Mouse (Mus musculus): ENCODE results near the gene Ncam2. TPM values are rescaled to one million over a fixed set of nuclear protein-coding genes. Genes with fewer than 3 reads are reported as not detected.

Gene Ncam2
- total RNA-seq, 2 experiments from 2014 or later = 48.1 to 52.9 TPM

DNA sequence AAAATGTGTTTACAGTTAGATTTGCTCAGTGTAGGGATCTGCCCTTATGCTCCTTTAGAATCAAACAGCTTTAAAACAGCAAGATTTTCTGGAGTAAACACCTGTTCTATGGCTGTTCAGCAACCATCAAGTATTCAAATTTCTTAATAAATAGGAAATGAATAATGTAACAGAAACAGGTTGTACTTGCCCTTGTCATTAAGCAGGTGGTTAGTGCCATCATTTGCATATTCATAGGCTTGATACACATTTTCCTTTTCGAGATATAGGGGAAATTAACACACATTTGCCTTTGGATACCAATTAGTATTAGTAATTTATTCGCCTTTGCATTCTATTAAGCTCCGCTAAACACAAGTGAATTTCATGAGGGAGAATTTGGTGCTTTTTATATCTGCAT lies 335.7 kb downstream of the Ncam2 start:
- no peak for DNase-seq (ENCODE audit: extremely low spot score in 1 of 2, low spot score in 1 of 2)

DNA sequence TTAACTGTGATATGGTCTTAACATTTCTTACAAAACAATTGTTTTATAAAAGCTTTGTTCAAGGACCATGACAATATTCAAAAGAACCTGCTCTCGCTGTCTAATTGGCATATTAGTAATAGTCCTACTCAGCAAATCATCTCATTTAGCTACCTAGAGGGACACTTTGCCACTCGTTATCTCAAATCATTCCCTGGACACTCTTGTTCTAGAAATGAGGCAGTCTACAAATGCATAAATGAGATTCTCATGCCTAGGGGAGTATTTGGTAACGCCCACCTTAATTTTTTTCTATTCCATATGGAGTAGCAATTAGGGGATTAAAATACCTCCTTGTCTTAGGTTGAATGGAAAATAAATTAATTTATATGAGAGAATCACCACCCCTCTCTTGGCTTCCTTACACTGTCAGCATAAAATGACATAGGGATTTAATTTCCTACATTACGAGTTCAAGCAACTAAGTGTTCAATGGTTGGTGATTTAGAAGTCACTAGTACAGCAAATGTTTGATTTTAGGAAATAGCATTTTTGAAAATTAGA lies 387.1 kb downstream of the Ncam2 start:
- DNase-seq (ENCODE audit: extremely low spot score in 1 of 2, low spot score in 1 of 2) = no peak

DNA sequence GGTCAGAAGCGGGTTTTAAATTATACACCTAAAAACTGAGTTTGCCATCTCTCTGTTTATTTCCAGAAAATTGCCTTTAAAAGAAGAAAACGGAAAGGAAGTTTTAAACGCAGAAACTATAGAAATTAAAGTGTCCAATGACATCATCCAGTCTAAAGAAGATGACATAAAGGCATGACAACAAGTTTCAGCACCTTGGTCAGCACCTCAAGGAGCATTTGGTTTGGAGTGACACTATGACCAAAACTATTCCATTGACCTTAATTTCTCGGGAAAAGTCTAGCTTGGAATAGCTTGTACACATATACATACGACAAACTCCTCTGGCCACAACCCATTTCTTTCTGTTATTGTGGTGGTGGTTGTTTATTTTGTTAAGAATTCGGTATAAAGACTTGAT lies 422.8 kb downstream of the Ncam2 start:
- no peak for DNase-seq (ENCODE audit: extremely low spot score in 1 of 2, low spot score in 1 of 2)

DNA sequence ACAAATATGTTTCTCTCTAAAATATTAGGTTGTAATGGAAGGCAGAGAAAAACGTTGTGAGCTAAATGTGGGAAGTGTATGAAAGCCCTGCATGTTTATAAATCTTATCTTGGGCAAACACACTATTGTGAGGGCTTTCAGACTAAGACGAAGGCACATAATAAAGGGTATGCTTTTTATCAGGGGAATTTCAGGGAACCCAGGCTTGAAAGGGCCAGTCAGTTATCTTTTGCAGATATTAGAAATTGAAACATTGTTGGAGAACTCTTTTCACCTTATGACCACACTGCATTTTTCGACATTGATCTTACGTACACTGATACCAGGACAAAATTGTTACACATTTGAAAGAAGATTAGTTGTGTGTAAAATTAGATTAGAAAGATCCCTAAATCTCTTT lies 423.3 kb downstream of the Ncam2 start:
- no peak for DNase-seq (ENCODE audit: extremely low spot score in 1 of 2, low spot score in 1 of 2)

DNA sequence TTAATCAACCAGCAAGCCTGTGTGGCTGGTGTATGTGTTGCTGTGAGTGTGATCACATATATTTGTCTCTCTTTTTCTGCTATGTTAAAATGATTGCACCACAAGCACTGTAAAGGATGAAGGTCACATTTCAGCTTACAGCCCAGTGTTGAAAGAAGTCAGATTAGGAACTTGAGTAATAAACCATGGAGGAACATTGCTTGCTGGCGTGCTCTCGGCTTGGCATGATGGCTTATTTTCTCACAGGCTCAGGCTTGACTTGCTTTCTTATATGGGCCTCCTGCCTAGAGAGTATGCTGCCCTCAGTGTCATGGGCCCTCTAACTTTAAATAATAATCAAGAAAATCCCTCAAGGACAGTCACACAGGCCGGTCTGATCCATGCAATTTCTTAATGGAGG lies 449.8 kb downstream of the Ncam2 start:
- DNase-seq (ENCODE audit: extremely low spot score in 1 of 2, low spot score in 1 of 2) = no peak

DNA sequence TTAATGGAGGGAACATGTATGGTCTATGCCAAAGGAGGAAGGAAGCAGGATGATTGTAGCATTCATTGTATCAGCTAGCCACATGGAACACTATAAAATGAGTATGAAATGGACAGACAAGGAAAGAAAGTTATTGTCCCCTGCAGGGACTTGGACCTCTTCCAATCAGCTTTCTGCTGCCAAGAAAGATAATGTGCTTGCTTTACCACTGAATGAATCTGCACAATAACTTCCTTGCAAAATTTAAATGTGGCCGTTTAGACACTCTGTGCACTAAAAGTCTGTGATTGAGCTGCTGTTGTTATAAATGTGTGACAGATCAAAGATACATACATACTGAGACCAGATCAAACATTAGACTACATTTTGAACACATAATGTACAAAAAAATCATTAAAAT lies 451.1 kb downstream of the Ncam2 start:
- DNase-seq (ENCODE audit: extremely low spot score in 1 of 2, low spot score in 1 of 2) = no peak

DNA sequence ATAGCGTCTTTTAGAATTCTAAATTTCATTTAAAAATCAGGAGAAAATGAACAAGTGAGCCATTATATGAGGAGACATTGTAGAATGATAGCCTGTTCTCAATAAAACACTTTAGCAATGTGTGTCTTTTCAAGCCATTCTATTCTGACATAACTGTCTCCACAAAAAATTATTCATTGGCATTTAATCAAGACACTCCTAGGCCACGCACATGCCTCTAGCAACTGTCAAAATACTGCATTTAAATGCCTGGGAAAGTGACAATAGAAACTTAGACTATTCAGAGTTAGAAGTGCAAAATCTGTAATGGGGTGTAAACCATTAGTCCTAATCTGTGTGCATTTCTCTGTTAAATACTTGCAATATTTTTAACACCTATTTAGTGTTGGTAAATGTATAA lies 456.1 kb downstream of the Ncam2 start:
- DNase-seq (ENCODE audit: extremely low spot score in 1 of 2, low spot score in 1 of 2) = no peak

DNA sequence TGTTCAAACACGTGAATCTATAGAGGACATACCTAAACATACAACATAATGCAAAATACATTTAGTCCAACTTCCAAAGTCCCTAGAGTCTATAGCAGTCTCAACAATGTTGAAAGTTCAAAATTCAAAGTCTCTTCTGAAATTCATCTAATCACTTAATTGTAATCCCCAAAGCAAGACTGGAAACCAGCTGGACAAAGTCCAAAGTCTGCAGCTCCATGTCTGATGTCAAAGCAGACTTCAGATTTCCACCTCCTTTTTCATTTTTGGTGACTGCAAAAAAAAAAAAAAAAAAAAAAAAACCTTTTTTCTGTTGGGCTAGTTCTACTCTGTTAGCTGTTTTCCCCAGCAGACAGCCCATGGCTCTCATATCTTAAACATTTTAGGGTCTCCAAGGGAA lies 473.4 kb downstream of the Ncam2 start:
- DNase-seq (ENCODE audit: extremely low spot score in 1 of 2, low spot score in 1 of 2) = no peak

DNA sequence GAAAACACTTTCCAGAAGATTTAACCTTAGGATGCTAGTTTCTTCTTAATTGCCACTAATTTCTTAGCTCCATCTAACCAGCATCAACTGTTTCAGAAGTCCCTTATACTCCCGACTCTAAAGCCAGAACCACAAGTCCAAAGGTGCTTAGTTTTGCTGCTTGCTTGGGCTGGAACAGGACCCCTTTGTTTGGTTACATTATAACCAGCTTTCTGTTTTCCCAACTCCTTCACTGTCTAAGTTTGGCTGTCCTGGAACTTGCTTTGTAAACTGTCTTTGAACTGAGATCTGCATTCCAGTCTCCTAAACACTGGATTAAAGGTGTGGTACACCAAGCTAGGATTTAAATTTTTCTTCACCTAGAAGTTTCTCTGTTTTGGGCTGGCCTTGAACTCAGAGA lies 475.0 kb downstream of the Ncam2 start:
- DNase-seq (ENCODE audit: extremely low spot score in 1 of 2, low spot score in 1 of 2) = no peak

Data from layer of hippocampus, postnatal 25 days (tissue).